Mouse (Mus musculus) ES-Bruce4 (cell line): ENCODE measurements at regions not wholly inside any gene's neighbourhood (a gene's known extent, or its start where the extent isn't known, plus 50 kb on each side); places are given as distances from the start of the nearest gene placed in this dataset.

Experiments used
- H3K27ac ChIP-seq: 2 replicates; pipeline ENCODE4 v1.5.1; 2012; ENCODE audit warnings: low read length, inconsistent platforms; ENCODE audit not compliant: insufficient read depth
- H3K27me3 ChIP-seq: 2 replicates; pipeline ENCODE4 v1.6.1; 2012; ENCODE audit warnings: mild to moderate bottlenecking, low read length, inconsistent platforms; ENCODE audit not compliant: control insufficient read depth, poor library complexity, insufficient read depth, severe bottlenecking
- H3K36me3 ChIP-seq: 2 replicates; pipeline ENCODE4 v1.6.1; 2012; ENCODE audit warnings: inconsistent platforms, mild to moderate bottlenecking, low read length, moderate library complexity; ENCODE audit not compliant: control insufficient read depth, poor library complexity, insufficient read depth, severe bottlenecking
- H3K4me1 ChIP-seq: one replicate; pipeline ENCODE4 v1.8.1; 2011; ENCODE audit warnings: low read length; ENCODE audit not compliant: control insufficient read depth, insufficient read depth
- H3K4me3 ChIP-seq: 2 replicates; pipeline ENCODE4 v1.5.1; 2011; ENCODE audit warnings: low read depth, mild to moderate bottlenecking, low read length
- H3K9ac ChIP-seq: 2 replicates; pipeline ENCODE4 v1.6.1; 2012; ENCODE audit warnings: low read depth, mild to moderate bottlenecking, inconsistent platforms; ENCODE audit not compliant: poor library complexity, severe bottlenecking
- H3K9me3 ChIP-seq: replicated peaks from 2 replicates; pipeline ENCODE4 v1.6.1; 2012; ENCODE audit warnings: mild to moderate bottlenecking, low read length, inconsistent platforms; ENCODE audit not compliant: control insufficient read depth, poor library complexity, insufficient read depth, severe bottlenecking
- CTCF ChIP-seq: IDR thresholded peaks from one replicate; pipeline ENCODE4 v1.8.1; 2011; ENCODE audit warnings: low read depth, low read length
- EP300 ChIP-seq: IDR thresholded peaks from 2 replicates; pipeline ENCODE4 v1.6.1; 2011; ENCODE audit warnings: low read depth, low read length; ENCODE audit not compliant: insufficient read depth
- POLR2A ChIP-seq: IDR thresholded peaks from one replicate; pipeline ENCODE4 v1.8.1; 2011; ENCODE audit warnings: low read length; ENCODE audit not compliant: insufficient read depth

- Histone ChIP-seq H3K9me3 (no peaks in the 10 kb centered on the region), H3K9ac (no peak overlapping the region), H3K27me3 (no peaks in the 10 kb centered on the region), H3K27ac (no peak overlapping the region), H3K36me3 (no peaks in the 10 kb centered on the region), H3K4me1 (no peaks in the 10 kb centered on the region), H3K4me3 (no peak overlapping the region)
- TF ChIP-seq CTCF: no peak
- TF ChIP-seq EP300: no peak
- TF ChIP-seq POLR2A: no peak
Measured at GRCm38 (mm10) chr6:147706741-147707140, 231.1 kb downstream of the Ccdc91 start.

GRCm38 (mm10) chr6:147718052-147718712 is 242.6 kb downstream of the Ccdc91 start:
- Histone ChIP-seq H3K9me3 (no peaks in the 10 kb centered on the region), H3K4me3 (no peak overlapping the region), H3K27ac (no peak overlapping the region), H3K36me3 (no peaks in the 10 kb centered on the region), H3K27me3 (no peaks in the 10 kb centered on the region), H3K4me1 (no peaks in the 10 kb centered on the region), H3K9ac (no peak overlapping the region)
- TF ChIP-seq EP300 (no peak), POLR2A (no peak), CTCF (no peak)

GRCm38 (mm10) chr6:147718713-147719490 is 243.3 kb downstream of the Ccdc91 start:
- no peaks in the 10 kb centered on the region for H3K9me3 ChIP-seq
- H3K9ac ChIP-seq: no peak overlapping the region
- H3K36me3 ChIP-seq: no peaks in the 10 kb centered on the region
- TF ChIP-seq CTCF (no peak), POLR2A (no peak), EP300 (no peak)
- no peak overlapping the region for H3K27ac ChIP-seq
- H3K4me3 ChIP-seq: no peak overlapping the region
- H3K27me3 ChIP-seq: no peaks in the 10 kb centered on the region
- H3K4me1 ChIP-seq: no peaks in the 10 kb centered on the region

GRCm38 (mm10) chr6:147719539-147719938 is 243.9 kb downstream of the Ccdc91 start:
- Histone ChIP-seq H3K9ac (no peak overlapping the region), H3K9me3 (no peaks in the 10 kb centered on the region), H3K4me3 (no peak overlapping the region), H3K27ac (no peak overlapping the region), H3K36me3 (no peaks in the 10 kb centered on the region), H3K4me1 (no peaks in the 10 kb centered on the region), H3K27me3 (no peaks in the 10 kb centered on the region)
- TF ChIP-seq CTCF (no peak), EP300 (no peak), POLR2A (no peak)

GRCm38 (mm10) chr6:147723336-147723735 is 247.7 kb downstream of the Ccdc91 start:
- TF ChIP-seq POLR2A (no peak), EP300 (no peak), CTCF (no peak)
- no peaks in the 10 kb centered on the region for H3K4me1 ChIP-seq
- H3K27ac ChIP-seq: no peak overlapping the region
- H3K27me3 ChIP-seq: no peaks in the 10 kb centered on the region
- H3K36me3 ChIP-seq: no peaks in the 10 kb centered on the region
- no peak overlapping the region for H3K4me3 ChIP-seq
- no peak overlapping the region for H3K9ac ChIP-seq
- no peaks in the 10 kb centered on the region for H3K9me3 ChIP-seq

GRCm38 (mm10) chr6:147726987-147727386 is 251.4 kb downstream of the Ccdc91 start:
- TF ChIP-seq POLR2A (no peak), CTCF (no peak), EP300 (no peak)
- Histone ChIP-seq H3K9me3 (no peaks in the 10 kb centered on the region), H3K27ac (no peak overlapping the region), H3K9ac (no peak overlapping the region), H3K4me3 (no peak overlapping the region), H3K4me1 (no peaks in the 10 kb centered on the region), H3K27me3 (no peaks in the 10 kb centered on the region), H3K36me3 (no peaks in the 10 kb centered on the region)
